Mouse (Mus musculus): ENCODE data around the gene Wfdc1.

Wfdc1 gene

GRCm38 (mm10) chr8:119732072-119732471 is 65.9 kb downstream of the Wfdc1 start:
- no peak for DNase-seq (ENCODE audit: low read depth, low spot score)

GRCm38 (mm10) chr8:119736348-119736917 is 70.3 kb downstream of the Wfdc1 start:
- DNase-seq (ENCODE audit: low read depth, low spot score), result peak; percentile 37

GRCm38 (mm10) chr8:119737093-119737900 is 71.1 kb downstream of the Wfdc1 start:
- peak; percentile 23 for DNase-seq (ENCODE audit: low read depth, low spot score)
